Mouse (Mus musculus): ENCODE results near the gene Lin7b.

GRCm38 (mm10) chr7:45334605-45335004, 35.8 kb downstream of the Lin7b start:
- TF ChIP-seq CTCF (IDR thresholded peaks at IDR 0.05): no peak
- no peak for TF ChIP-seq EP300 (IDR thresholded peaks at IDR 0.05)

All from lung, postnatal 0 days (tissue).